Mouse (Mus musculus): ENCODE measurements at regions not wholly inside any gene's neighbourhood (a gene's known extent, or its start where the extent isn't known, plus 50 kb on each side); places are given as distances from the start of the nearest gene placed in this dataset.

GRCm38 (mm10) chr15:64581046-64581445 lies 236.4 kb upstream of the Gm21798 start:
- H3K4me3 ChIP-seq (ENCODE audit: insufficient read depth in 1 of 2, low read depth in 1 of 2, low read length in 2 of 2, poor library complexity in 1 of 2, severe bottlenecking in 1 of 2) = no peak overlapping the region
- no peaks in the 10 kb centered on the region for H3K9me3 ChIP-seq (ENCODE audit: control insufficient read depth, insufficient read depth, low read depth, low read length)
- no peak for DNase-seq (ENCODE audit: low read depth, low spot score)
- no peaks in the 10 kb centered on the region for H3K36me3 ChIP-seq (ENCODE audit: control insufficient read depth, insufficient read depth, low read length, poor library complexity, severe bottlenecking)
- TF ChIP-seq ZC3H11A (IDR thresholded peaks at IDR 0.05; ENCODE audit: borderline replicate concordance, low read depth, low read length) (no peak), HCFC1 (IDR thresholded peaks at IDR 0.05; ENCODE audit: borderline replicate concordance, insufficient read depth, low read length) (no peak), ZNF384 (IDR thresholded peaks at IDR 0.05; ENCODE audit: low read depth, low read length) (no peak), CHD2 (IDR thresholded peaks at IDR 0.05; ENCODE audit: low read depth, low read length) (no peak), MAFK (IDR thresholded peaks at IDR 0.05; ENCODE audit: insufficient read depth, low read depth, low read length) (no peak)
- in situ Hi-C loops (cut with MboI; ENCODE audit: low sequenced_read_pairs in 2 of 2, unreplicated experiment in 2 of 2) = no loop called here
- no peak overlapping the region for H3K27ac ChIP-seq (ENCODE audit: insufficient read depth, low read depth, low read length, poor library complexity, severe bottlenecking)
- H3K9ac ChIP-seq (ENCODE audit: insufficient read depth, low read depth, low read length, poor library complexity, severe bottlenecking) = no peak overlapping the region
- no peaks in the 10 kb centered on the region for H3K4me1 ChIP-seq (ENCODE audit: control insufficient read depth in 2 of 2, insufficient read depth in 2 of 2, low read length in 2 of 2, poor library complexity in 1 of 2)

DNA sequence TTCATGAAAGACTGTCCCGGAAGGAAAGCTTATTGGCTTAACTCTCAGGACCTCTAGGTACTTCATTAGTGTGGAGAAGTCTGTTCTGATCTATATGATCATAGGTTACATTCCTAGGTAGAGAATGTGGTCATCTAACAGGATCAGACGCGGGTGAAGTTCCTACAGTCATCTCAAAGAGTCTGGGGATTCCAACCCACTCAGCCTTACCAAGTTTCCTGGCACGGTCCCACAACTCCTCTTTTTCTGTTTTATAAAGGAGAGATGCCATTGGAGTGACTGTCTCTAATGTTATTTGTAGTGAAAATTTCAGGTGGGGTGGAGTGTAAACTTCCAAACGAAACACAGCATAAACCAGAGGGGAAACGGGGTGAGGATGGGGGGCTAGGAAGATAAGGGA lies 233.4 kb upstream of the Gm21798 start:
- in situ Hi-C loops (cut with MboI; ENCODE audit: low sequenced_read_pairs in 2 of 2, unreplicated experiment in 2 of 2) = no loop called here
- H3K27ac ChIP-seq (ENCODE audit: insufficient read depth, low read depth, low read length, poor library complexity, severe bottlenecking) = no peak overlapping the region
- no peaks in the 10 kb centered on the region for H3K36me3 ChIP-seq (ENCODE audit: control insufficient read depth, insufficient read depth, low read length, poor library complexity, severe bottlenecking)
- no peaks in the 10 kb centered on the region for H3K4me1 ChIP-seq (ENCODE audit: control insufficient read depth in 2 of 2, insufficient read depth in 2 of 2, low read length in 2 of 2, poor library complexity in 1 of 2)
- TF ChIP-seq CHD2 (IDR thresholded peaks at IDR 0.05; ENCODE audit: low read depth, low read length) (no peak), ZNF384 (IDR thresholded peaks at IDR 0.05; ENCODE audit: low read depth, low read length) (no peak), MAFK (IDR thresholded peaks at IDR 0.05; ENCODE audit: insufficient read depth, low read depth, low read length) (no peak), HCFC1 (IDR thresholded peaks at IDR 0.05; ENCODE audit: borderline replicate concordance, insufficient read depth, low read length) (no peak), ZC3H11A (IDR thresholded peaks at IDR 0.05; ENCODE audit: borderline replicate concordance, low read depth, low read length) (no peak)
- H3K9me3 ChIP-seq (ENCODE audit: control insufficient read depth, insufficient read depth, low read depth, low read length) = no peaks in the 10 kb centered on the region
- H3K4me3 ChIP-seq (ENCODE audit: insufficient read depth in 1 of 2, low read depth in 1 of 2, low read length in 2 of 2, poor library complexity in 1 of 2, severe bottlenecking in 1 of 2) = no peak overlapping the region
- no peak overlapping the region for H3K9ac ChIP-seq (ENCODE audit: insufficient read depth, low read depth, low read length, poor library complexity, severe bottlenecking)
- no peak for DNase-seq (ENCODE audit: low read depth, low spot score)

DNA sequence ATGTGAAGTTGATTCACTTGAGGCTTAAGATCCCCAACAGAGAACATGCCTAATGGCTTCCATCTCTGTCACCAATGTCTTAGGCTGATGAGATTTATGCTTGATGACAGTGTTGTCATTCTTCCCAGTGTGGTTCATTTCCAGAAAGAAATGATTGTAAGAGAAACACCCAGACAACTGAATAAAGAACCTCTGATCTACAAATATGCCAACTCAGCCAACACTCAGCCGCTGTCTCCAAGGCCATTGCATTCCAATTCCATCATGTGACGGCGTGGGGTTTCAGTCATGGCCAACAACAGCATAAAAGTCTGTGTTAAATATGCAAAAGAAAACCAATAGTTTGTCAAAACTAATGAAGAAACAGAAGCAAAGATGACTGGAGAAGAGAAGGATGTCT lies 230.7 kb upstream of the Gm21798 start:
- H3K36me3 ChIP-seq (ENCODE audit: control insufficient read depth, insufficient read depth, low read length, poor library complexity, severe bottlenecking) = no peaks in the 10 kb centered on the region
- TF ChIP-seq MAFK (IDR thresholded peaks at IDR 0.05; ENCODE audit: insufficient read depth, low read depth, low read length) (no peak), ZC3H11A (IDR thresholded peaks at IDR 0.05; ENCODE audit: borderline replicate concordance, low read depth, low read length) (no peak), ZNF384 (IDR thresholded peaks at IDR 0.05; ENCODE audit: low read depth, low read length) (no peak), CHD2 (IDR thresholded peaks at IDR 0.05; ENCODE audit: low read depth, low read length) (no peak)
- H3K4me1 ChIP-seq (ENCODE audit: control insufficient read depth in 2 of 2, insufficient read depth in 2 of 2, low read length in 2 of 2, poor library complexity in 1 of 2) = no peaks in the 10 kb centered on the region
- H3K9ac ChIP-seq (ENCODE audit: insufficient read depth, low read depth, low read length, poor library complexity, severe bottlenecking) = no peak overlapping the region
- H3K9me3 ChIP-seq (ENCODE audit: control insufficient read depth, insufficient read depth, low read depth, low read length) = no peaks in the 10 kb centered on the region
- H3K4me3 ChIP-seq (ENCODE audit: insufficient read depth in 1 of 2, low read depth in 1 of 2, low read length in 2 of 2, poor library complexity in 1 of 2, severe bottlenecking in 1 of 2) = no peak overlapping the region
- in situ Hi-C loops (cut with MboI; ENCODE audit: low sequenced_read_pairs in 2 of 2, unreplicated experiment in 2 of 2) = no loop called here
- no peak for DNase-seq (ENCODE audit: low read depth, low spot score)
- H3K27ac ChIP-seq (ENCODE audit: insufficient read depth, low read depth, low read length, poor library complexity, severe bottlenecking) = no peak overlapping the region

DNA sequence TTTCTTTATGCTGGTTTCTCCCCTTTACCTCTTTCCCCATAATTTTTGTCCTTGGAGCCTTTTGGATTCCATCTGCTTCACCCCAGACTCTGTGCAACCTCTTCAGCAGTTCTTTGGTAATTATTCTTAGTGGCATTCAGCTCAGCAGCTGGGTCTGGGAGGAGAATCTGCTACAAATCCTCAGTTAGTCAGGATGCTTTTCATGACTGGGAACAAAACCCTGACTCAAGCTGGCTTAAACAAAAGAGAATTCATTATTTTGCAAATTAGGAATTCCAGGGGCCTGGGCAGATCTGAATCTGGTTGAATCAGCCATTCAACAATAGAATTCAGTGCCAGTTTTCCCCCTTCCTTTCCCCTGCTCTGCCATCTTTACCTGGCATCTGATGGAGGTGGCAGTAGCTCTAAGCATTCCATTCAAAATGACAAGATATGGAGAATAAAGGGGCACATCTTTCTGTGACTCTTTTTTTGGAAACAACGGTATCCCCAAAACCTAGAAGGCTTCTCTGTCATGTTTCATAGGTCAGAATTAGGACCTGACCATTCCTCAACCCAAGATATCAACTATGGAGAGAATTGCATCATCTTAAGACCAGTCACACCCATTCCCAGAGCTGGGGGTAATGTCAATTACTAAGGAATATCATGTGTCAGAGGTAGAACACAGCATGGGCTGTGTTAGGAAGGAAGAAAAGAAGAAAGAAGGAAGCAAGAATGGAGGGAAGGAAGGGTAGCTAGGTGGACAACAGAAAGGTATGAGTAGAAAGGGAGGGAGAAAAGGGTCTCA lies 227.2 kb upstream of the Gm21798 start:
- Histone ChIP-seq H3K36me3 (ENCODE audit: control insufficient read depth, insufficient read depth, low read length, poor library complexity, severe bottlenecking) (no peaks in the 10 kb centered on the region), H3K4me1 (ENCODE audit: control insufficient read depth in 2 of 2, insufficient read depth in 2 of 2, low read length in 2 of 2, poor library complexity in 1 of 2) (no peaks in the 10 kb centered on the region), H3K27ac (ENCODE audit: insufficient read depth, low read depth, low read length, poor library complexity, severe bottlenecking) (no peak overlapping the region), H3K9ac (ENCODE audit: insufficient read depth, low read depth, low read length, poor library complexity, severe bottlenecking) (no peak overlapping the region), H3K9me3 (ENCODE audit: control insufficient read depth, insufficient read depth, low read depth, low read length) (no peaks in the 10 kb centered on the region), H3K4me3 (ENCODE audit: insufficient read depth in 1 of 2, low read depth in 1 of 2, low read length in 2 of 2, poor library complexity in 1 of 2, severe bottlenecking in 1 of 2) (no peak overlapping the region)
- peak; percentile 15 for DNase-seq (ENCODE audit: low read depth, low spot score)
- in situ Hi-C loops (cut with MboI; ENCODE audit: low sequenced_read_pairs in 2 of 2, unreplicated experiment in 2 of 2) = no loop called here
- TF ChIP-seq ZNF384 (IDR thresholded peaks at IDR 0.05; ENCODE audit: low read depth, low read length) (no peak), HCFC1 (IDR thresholded peaks at IDR 0.05; ENCODE audit: borderline replicate concordance, insufficient read depth, low read length) (no peak), ZC3H11A (IDR thresholded peaks at IDR 0.05; ENCODE audit: borderline replicate concordance, low read depth, low read length) (no peak), MAFK (IDR thresholded peaks at IDR 0.05; ENCODE audit: insufficient read depth, low read depth, low read length) (no peak), CHD2 (IDR thresholded peaks at IDR 0.05; ENCODE audit: low read depth, low read length) (no peak)
